8 mouse cellular contexts compared by ENCODE assay signal in the genomic region with DNA sequence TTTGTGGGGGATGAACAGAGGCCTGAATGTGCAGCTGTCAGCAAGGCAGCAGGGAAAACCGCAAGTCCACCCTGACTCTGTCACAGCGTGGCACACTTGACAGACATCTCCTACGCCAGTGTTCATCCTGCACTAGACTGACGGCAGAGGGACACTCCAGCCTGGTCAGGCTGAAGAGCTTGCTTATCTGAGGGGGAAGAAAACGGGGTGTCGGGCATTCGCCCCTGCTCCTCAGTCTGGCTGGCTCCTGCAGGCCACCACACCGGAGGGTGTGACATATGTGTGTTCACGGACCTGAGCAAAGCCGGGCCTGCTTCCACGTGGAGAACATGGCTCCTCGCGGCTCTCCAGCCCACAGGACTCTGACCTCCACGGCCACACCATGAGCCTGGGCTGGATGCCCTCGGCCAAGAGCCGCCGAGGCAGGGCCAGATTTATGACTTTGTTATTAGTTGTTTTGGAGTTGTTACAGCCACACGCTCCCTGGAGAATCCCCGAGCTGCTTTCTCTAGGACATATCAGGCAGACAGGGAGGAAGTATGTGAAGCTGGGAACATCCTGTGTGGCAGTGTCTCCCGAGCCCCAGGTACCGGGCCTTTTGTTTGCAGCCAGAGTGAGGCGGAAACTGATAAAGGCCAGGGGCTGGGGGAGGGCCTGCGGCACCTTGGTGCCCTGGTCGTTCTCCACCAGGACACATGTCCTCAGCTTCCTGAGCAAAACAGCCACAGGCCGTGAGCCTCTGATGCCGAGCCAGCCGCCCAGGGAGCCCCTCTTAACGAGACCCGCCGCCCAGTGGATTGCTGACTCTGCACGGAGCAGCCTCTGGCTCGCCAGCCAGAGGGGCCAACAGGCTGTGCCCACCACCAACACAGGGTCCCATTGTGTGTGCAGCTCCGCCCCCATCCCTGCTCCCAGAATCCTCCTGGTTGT.
DNase-seq lines count a peak whose midpoint lies in the region; ATAC-seq and TF ChIP-seq lines count a peak whose summit lies in the region.

No protein-coding gene starts in this region.

- no peak for TF ChIP-seq CTCF in lung, postnatal 0 days (IDR thresholded peaks at IDR 0.05)

- DNase-seq in lung, postnatal 0 days (ENCODE audit: low spot score), result peak; percentile 31
- no peak for DNase-seq in lung, postnatal 14 days
- DNase-seq in heart, adult 9 months (ENCODE audit: low spot score in 2 of 2), result peak; percentile 48 to 74
- DNase-seq in kidney, adult 18-20 months, result peak; percentile 61
- peak; percentile 47 for DNase-seq in neural tube, embryonic 10.5 days (ENCODE audit: extremely low spot score, low spot score)
- DNase-seq in right cerebral cortex, adult 18-20 months, result no peak

- no peak for TF ChIP-seq EP300 in lung, postnatal 0 days (IDR thresholded peaks at IDR 0.05)

- no peak overlapping the region for H3K4me2 ChIP-seq in lung, postnatal 0 days (replicated peaks; ENCODE audit: low read depth, low read length)

- 28% methylated on average over 33 of the region's 33 CpGs for WGBS in lung, postnatal 0 days

- ATAC-seq in lung, postnatal 0 days, result peak; percentile 67
- ATAC-seq in activated CD4-positive, CD25-positive, alpha-beta regulatory T cell, adult 4 months, result no peak
- ATAC-seq in inflammation-experienced regulatory T-cells, adult 6 months, result no peak

- no peaks in the 10 kb centered on the region for H3K4me1 ChIP-seq in lung, postnatal 0 days (ENCODE audit: insufficient read depth, low read depth, low read length)

- H3K36me3 ChIP-seq in lung, postnatal 0 days (ENCODE audit: insufficient read depth, low read length), result no peaks in the 10 kb centered on the region

- H3K27ac ChIP-seq in lung, postnatal 0 days (ENCODE audit: low read length), result no peak overlapping the region

- no peaks in the 10 kb centered on the region for H3K9me3 ChIP-seq in lung, postnatal 0 days (ENCODE audit: low read length)

- H3K27me3 ChIP-seq in lung, postnatal 0 days (replicated peaks; ENCODE audit: insufficient read depth, low read length), result no peaks in the 10 kb centered on the region

- H3K4me3 ChIP-seq in lung, postnatal 0 days (ENCODE audit: low read depth, low read length), result no peak overlapping the region

- H3K9ac ChIP-seq in lung, postnatal 0 days (replicated peaks; ENCODE audit: low read depth), result no peak overlapping the region

Comparison
In these comparisons a context has a peak if more than half of its experiments do, and no peak if none do; other contexts are left out.
1. DNase-seq: peak in lung, postnatal 0 days (single experiment), heart, adult 9 months (2 of 2), kidney, adult 18-20 months (single experiment) and neural tube, embryonic 10.5 days (single experiment); none in lung, postnatal 14 days (single experiment) and right cerebral cortex, adult 18-20 months (single experiment).